Mouse (Mus musculus): ENCODE results near the gene Atp5j2. TPM values are rescaled to one million over a fixed set of nuclear protein-coding genes. Genes with fewer than 3 reads are reported as not detected.

Gene Atp5j2
- polyA plus RNA-seq (2012; rRNA removed), result 55.2 and 72.4 TPM in 2 replicates

GRCm38 (mm10) chr5:145191962-145192361 is at the start of gene Atp5j2:
Gene Atp5j2 (minus strand): TSS chr5:145192062.

GRCm38 (mm10) chr5:145231367-145231871 is 39.6 kb upstream of the Atp5j2 start, which contains the start of gene Zfp655:
Gene Zfp655 (plus strand): TSS chr5:145231715.

DNA sequence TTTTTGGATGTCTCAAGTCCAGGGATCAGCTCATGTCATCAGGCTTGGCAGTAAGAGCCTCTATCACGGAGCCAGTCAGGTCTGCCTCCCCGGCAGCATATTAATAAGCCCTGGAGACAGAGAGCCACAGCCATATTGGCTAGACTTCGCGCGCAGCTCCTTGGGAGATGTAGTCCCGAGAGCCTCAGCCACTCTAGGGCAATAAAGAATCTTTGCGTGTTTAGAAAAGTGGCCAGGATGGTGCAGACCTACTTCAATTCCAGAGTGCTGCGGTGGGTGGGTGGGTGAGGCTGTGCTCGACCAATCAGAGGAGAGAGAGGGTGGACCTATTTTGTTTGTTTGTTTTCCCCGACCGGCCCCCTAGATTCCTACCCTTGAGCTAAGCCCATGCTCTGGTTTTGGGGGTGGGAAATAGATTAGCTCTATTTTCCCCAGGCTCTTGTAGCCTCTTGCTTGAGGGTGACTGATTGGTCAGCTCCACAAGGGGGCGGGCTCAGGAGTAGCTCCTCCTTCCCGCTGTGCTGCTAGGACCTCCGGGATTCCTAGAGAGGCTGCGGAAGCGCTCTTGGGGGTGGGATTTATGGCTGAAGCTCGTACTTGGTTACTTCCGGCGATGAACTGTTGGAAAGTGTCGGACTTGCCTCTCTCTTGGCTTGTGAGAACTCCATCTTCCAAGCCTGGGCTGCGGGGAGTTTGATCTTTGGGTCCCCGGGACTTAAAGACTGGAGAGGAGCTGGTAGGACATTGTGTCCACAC is 12.3 kb upstream of the Atp5j2 start, which contains the start of gene Zkscan5:
Gene Zkscan5, plus strand, starts transcription at position 627 of the 756 bp plus-strand sequence.

DNA sequence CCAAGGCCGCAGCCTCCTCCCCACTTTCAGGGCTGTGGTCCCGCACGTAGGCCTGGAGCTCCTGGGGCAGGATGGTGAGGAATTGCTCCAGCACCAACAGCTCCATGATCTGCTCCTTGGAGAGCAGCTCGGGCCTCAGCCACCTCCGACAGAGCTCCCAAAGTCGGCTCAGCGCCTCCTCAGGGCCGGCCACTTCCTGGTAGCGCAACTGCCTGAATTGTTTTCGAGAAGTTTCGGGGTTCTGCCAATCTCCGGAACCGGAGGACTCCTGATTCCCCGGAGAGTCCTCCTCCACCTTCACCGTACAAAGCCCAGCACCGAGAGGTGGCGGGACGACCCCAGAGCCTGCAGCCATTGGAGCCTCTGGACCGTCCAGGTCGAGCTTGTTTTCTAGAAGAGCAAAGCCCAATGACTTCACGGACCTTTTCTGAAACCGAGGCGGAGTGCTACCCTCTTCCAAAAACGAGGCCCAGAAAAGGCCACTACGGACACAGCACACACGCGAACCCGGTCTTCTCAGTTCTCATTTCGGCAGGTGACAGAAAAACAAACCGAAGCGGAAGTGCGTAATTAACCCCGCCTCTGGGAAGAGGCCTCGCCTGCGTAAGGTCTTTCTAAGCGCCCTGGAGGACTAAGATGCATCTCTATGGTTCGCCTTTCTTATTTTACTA is 9.6 kb upstream of the Atp5j2 start, which contains the start of gene Zkscan14:
Gene Zkscan14, minus strand, starts transcription at position 548 of the 671 bp plus-strand sequence.

DNA sequence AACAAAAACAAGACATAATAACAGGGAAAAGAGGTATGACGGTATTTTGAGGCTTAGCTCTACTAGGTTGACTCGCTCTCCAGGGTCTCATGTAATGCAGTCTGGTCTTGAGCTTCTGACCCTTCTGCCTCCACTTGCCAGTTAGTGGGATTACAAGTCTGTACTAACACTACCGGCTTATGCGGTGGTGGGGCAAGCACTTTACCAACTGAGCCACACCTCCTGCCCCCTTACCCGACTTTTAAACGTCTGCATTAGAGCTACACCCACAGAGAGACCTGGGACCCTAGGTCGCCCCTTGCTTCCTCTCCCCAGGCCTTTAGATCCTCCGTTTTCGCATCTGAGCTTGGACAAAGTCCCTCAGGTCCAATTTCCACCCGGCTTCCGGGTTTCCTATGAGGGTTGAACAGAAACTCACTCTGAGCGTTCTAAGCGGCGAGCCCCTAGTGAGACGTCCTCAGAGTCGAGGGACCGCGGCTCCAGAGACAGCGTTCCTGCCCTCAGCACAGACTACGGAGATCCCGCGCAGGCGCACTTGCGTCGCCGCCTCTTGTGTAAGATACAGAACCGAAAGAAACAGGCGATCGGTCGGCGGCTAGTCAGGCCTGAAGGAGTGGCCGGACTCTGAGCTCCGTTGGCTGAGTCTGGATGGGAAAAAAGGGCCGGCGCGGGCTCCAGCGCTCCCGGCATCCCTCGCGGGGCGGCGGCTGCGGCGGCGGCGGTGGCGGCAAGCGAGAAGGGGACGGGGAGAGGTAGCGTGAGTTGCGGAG is 25.1 kb downstream of the Atp5j2 start, which contains the start of the genes Ptcd1 and Cpsf4:
Gene Ptcd1, minus strand, starts transcription at position 573 of the 770 bp plus-strand sequence.
Gene Cpsf4, plus strand, starts transcription at position 678 of the 770 bp plus-strand sequence.

GRCm38 (mm10) chr5:145139571-145140519 is 52.0 kb downstream of the Atp5j2 start, which contains the start of the genes Pdap1 and Bud31:
Gene Pdap1 (minus strand): TSS chr5:145140238.
Gene Bud31 (plus strand): TSS chr5:145140362.

Other genes starting within 250 kb of the Atp5j2 start
- gene Smurf1, start 226.2 kb downstream of the Atp5j2 start, polyA plus RNA-seq (2012; rRNA removed), result 38.1 and 41.5 TPM in 2 replicates
- gene Gm4871, start 159.3 kb downstream of the Atp5j2 start, polyA plus RNA-seq (2012; rRNA removed), result not detected in 2 replicates
- not detected in 2 replicates for gene 1700018F24Rik, start 149.1 kb downstream of the Atp5j2 start, polyA plus RNA-seq (2012; rRNA removed)
- 107 and 120 TPM in 2 replicates for gene Arpc1a, start 108.2 kb downstream of the Atp5j2 start, polyA plus RNA-seq (2012; rRNA removed)
- 11.9 and 14.3 TPM in 2 replicates for gene Kpna7, start 108.0 kb downstream of the Atp5j2 start, polyA plus RNA-seq (2012; rRNA removed)
- 1,010 and 1,065 TPM in 2 replicates for gene Arpc1b, start 77.8 kb downstream of the Atp5j2 start, polyA plus RNA-seq (2012; rRNA removed)
- gene Pdap1, start 51.8 kb downstream of the Atp5j2 start, polyA plus RNA-seq (2012; rRNA removed), result 25.8 and 33.3 TPM in 2 replicates
- gene Bud31, start 51.7 kb downstream of the Atp5j2 start, polyA plus RNA-seq (2012; rRNA removed), result 50.3 and 53.3 TPM in 2 replicates
- gene Ptcd1, start 25.0 kb downstream of the Atp5j2 start, polyA plus RNA-seq (2012; rRNA removed), result 18.4 and 19.7 TPM in 2 replicates
- gene Cpsf4, start 24.8 kb downstream of the Atp5j2 start, polyA plus RNA-seq (2012; rRNA removed), result 26.0 and 31.7 TPM in 2 replicates
- gene Zkscan14, start 9.8 kb upstream of the Atp5j2 start, polyA plus RNA-seq (2012; rRNA removed), result 2.6 and 3.5 TPM in 2 replicates
- gene Zkscan5, start 12.5 kb upstream of the Atp5j2 start, polyA plus RNA-seq (2012; rRNA removed), result 6.3 and 6.9 TPM in 2 replicates
- 11.3 and 13.6 TPM in 2 replicates for gene Zfp655, start 39.7 kb upstream of the Atp5j2 start, polyA plus RNA-seq (2012; rRNA removed)
- 27.8 and 30.3 TPM in 2 replicates for gene Zscan25, start 88.4 kb upstream of the Atp5j2 start, polyA plus RNA-seq (2012; rRNA removed)
- not detected in 2 replicates for gene Cyp3a57, start 153.2 kb upstream of the Atp5j2 start, polyA plus RNA-seq (2012; rRNA removed)